Mouse (Mus musculus) heart, postnatal 25 days (tissue): ENCODE measurements around the gene D10Wsu102e. TPM values are rescaled to one million over a fixed set of nuclear protein-coding genes. Genes with fewer than 3 reads are reported as not detected.
A peak's percentile ranks its signal among the peaks of the same experiment; 100 is the strongest.
"Not testable (repeated sequence)": the region's sequence is repeated elsewhere in the genome, so short reads cannot be mapped to it uniquely, and the experiment has no call there.

Source experiments
- DNase-seq: peaks from one replicate; pipeline ENCODE4 v3.0.0; 2022; ENCODE audit warnings: low spot score
- intact Hi-C: fragments of 180-260 bp; cut with DNase I; formaldehyde crosslinking; loops from one replicate; pipeline ENCODE4 v1.15.1; 2025
- total RNA-seq, 2 experiments: library from RNA; stranded (reverse); gene quantifications; 2 replicates each; pipeline ENCODE4 v1.2.3; 2021

The D10Wsu102e gene
- total RNA-seq, 2 experiments from 2014 or later, result 0.42 to 0.62 TPM

DNA sequence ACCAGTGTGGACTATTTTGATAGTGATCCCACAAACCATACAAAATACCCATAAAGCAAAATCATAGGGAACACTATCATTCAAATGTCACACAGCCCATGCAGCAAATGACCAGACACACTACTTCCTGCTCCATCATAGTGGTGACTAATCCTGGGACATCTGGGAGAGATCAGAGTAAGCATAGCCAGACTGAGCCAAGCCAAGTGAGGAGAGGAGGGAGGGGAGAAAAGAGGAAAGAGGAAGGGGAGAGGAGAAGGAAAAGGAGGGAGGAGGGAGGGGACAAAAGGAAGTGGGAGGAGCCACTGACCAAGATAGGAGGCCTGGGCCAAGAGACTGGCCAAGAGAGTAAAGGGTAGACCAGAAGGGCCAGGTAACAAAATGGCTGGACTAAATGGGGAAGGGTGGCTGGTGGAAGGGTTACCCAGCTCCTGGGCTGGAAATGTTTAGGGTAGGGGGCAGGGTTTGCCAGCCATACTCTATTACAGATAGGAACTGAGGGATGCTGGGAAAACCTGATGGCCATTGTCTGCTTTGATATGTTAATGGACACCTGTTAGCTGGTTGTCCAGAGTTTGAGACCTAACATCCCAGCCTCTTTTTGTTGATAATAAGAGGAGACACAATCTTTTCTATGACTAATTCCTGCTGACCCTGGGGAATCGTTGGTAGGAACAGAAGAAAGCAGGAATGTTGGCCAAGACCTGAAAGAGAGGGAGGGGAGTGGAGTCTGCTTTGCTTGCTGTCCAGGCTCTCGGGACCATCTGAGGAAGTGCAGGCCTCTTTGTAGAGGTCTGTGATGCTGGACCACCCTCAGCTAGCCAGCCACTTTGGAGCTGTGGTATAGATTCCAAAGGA lies 16.0 kb upstream of the D10Wsu102e start:
- intact Hi-C loops, result no loop called here
- DNase-seq, result no peak

DNA sequence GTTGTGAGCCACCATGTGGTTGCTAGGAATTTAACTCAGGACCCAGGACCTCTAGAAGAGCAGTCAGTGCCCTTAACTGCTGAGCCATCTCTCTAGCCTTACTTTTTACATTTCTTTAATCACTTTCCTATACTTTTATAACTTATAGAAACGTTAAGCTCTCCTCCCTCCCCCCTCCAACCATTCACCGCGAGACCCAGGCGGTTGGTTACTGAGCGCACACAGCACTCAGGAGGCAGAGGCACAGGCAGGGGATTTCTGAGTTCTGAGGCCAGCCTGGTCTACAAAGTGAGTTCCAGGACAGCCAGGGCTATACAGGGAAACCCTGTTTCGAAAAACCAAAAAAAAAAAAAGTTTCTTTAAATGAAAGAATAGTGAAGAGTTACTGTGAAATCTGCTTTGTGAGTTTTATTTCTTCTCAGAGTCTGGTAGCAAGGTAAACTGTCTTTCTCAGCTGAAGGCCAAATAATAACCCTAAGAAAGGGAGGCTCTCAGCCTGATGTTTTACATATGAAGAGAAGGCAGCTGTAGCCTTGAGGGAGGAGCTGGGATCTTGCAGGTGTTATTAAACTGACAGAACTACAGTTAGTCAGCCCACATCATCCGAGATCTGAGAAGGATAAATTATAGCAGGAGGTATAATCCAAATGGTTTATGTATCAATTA lies 14.2 kb upstream of the D10Wsu102e start:
- intact Hi-C loops, result no loop called here
- no peak for DNase-seq

DNA sequence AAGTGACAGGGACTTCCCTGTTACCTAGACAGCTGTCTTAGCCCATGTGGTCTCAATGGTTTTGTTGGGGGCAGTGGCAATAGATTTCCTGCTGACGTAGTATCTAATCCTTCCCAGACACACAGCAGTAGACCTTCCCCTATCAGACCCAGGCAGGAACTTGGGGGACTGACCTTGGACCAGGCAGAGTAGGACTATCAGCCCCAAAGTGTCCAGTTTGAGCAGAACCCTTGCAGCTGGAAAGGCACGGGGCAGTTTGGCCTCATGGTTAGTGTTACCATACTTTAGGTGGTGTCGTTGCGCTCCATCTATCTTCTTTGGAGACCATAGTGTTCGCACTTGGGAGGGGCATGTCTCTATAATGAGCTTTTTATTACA lies 13.7 kb upstream of the D10Wsu102e start:
- DNase-seq, result no peak
- intact Hi-C loops, result no loop called here

DNA sequence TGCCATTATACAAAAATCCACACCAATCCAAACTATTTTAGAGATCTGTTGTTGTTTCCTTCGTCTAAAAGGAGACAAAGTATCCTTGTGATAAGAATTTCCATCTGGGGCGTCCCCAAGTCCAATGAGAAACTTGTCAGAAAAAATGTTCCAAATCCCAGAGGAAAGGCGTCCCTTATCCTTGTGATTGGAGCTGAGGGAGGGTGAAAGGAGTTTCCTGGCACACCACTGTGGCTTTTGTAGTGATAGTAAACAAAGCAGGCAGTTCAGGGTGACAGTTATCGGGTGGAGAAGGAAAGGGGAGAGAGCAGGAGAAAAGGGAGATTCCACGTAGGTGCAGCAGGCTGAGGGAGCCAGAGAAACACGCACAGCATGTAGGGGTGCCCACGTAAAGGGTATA lies 12.5 kb upstream of the D10Wsu102e start:
- peak; percentile 17 for DNase-seq
- intact Hi-C loops, result no loop called here

DNA sequence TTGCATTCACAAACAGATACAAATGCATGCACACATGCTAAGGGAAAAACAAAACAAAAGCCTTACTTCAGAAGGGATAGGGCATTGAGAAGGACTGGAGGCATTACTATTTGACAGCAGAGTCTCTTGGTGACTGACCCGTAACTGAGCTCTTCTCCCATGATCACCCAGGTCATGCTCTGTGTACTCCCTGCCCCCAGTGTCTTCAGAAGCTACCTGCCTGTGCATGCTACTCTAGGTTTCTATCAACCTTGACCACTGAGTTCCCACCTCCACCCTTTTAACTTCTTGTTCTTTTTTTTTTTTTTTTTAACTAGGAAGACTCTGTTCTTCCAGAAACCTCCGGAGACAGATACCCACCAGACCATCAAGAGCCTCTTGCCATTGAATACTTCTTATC lies 9.3 kb upstream of the D10Wsu102e start:
- intact Hi-C loops, result loop anchor here (10.0 kb wide), 1 partner anchor 366 kb away; the partner anchor contains the start of gene Chst11
- no peak for DNase-seq

DNA sequence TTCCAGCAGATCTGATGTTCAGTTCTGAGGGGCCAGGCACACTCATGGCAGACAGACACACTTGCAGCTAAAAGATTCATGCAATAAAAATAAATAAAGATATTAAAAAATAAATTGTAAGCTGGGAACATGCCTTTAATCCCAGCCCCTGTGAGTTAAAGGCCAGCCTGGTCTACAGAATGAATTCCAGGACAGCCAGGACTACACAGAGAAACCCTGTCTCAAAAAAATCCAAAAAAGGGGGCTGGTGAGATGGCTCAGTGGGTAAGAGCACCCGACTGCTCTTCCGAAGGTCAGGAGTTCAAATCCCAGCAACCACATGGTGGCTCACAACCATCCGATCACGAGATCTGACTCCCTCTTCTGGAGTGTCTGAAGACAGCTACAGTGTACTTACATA lies 8.2 kb upstream of the D10Wsu102e start:
- intact Hi-C loops, result loop anchor here (10.0 kb wide), 1 partner anchor 367 kb away; the partner anchor contains the start of gene Chst11
- not testable (repeated sequence) for DNase-seq

DNA sequence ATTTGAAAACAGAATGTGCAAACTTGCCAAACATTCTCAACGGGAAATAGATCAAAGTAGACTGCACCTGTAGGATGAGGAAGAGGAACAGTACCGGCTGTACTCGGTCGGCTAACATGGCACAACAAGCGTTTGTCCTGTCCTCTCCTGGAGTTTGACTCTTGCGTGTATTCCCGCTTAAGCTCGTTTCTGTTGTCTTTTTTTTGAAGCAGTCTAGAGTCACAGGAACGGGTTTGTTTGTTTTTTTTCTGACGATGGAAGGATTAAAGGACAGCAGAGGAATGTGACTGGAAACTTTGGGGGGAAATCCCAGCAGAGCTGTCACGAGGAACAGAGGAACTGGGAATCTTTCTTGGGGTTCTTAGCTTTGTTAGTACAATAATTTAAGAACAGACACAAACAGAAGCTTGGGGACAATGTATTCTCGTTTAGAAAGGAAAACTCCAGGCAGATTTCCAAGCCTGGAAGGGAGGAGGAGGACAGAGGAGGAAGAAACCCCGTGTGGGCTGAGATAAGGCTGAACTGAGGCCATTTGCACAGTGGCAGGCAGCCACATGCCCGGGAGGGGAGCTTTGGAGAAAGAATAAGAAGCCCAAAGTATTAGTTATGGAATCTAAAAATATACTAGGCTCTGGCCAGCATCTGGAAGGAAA lies 6.2 kb upstream of the D10Wsu102e start:
- intact Hi-C loops, result loop anchor here (10.0 kb wide), 1 partner anchor 369 kb away; the partner anchor contains the start of gene Chst11
- peak; percentile 54 for DNase-seq

DNA sequence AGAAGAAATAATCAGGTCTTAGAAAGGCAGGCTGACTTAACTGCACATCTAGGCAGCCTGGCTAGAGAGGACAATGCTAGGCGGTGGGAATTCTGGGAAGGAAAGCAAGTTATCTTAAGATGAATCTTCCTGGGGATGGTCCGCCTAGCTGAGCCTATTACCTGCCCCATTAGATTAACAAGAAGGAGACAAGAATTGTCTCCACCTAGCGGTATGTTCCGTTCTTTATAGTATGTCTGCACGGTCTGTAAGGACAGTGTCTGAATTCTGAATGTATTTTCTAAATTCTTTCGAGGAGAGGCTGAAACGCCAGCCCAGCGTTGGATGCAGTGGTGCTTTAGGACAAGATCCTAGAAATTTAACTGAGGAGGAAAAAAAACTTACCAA lies 5.7 kb upstream of the D10Wsu102e start:
- DNase-seq, result no peak
- intact Hi-C loops, result loop anchor here (10.0 kb wide), 1 partner anchor 370 kb away; the partner anchor contains the start of gene Chst11

DNA sequence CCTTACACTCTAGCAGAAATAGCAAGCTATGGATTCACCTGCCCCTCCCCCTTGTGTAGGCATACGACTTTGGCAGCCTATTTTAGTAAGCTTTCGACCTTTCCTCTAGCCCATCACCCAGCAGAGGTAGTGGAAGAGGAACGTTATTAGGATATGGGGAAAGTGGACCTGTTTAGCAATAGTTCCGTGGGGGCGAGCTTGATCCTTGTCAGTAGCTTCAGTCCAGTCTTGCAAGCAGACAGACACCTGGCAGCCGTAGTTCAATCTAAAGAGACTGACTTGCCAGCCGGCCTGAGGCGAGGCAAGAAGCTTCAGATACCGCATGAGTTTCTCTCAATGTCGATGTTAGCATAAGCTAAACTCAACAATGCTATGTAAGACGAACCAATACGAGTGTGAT lies 3.6 kb upstream of the D10Wsu102e start:
- intact Hi-C loops, result loop anchor here (5.0 to 10.0 kb wide), 2 partner anchors 372 to 449 kb away; partner anchors contain the start of gene Chst11

DNA sequence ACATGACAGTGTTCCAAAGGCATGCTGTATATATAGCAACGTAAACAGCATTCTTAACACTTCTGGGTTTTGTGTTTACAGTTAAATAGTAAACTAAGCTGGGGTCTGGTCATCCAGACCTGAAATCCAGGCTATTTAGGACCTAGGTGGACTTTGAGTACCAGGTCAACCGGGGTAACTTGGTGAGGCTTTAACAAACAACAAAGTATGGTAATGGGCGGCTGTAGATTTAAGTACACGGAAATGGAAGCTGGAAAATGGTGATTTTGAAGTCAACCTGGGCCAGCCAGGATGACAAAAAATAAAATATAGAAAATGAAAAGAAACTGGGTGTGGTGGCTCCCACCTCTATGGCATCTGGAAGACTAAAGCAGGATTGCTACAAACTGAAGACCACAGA lies 570 bp upstream of the D10Wsu102e start:
- DNase-seq, result no peak
- intact Hi-C loops, result loop anchor here (5.0 to 10.0 kb wide), 2 partner anchors 375 to 452 kb away; partner anchors contain the start of gene Chst11

More for the DNA sequence above, 3.6 kb upstream of the D10Wsu102e start:
- DNase-seq, result no peak

DNA sequence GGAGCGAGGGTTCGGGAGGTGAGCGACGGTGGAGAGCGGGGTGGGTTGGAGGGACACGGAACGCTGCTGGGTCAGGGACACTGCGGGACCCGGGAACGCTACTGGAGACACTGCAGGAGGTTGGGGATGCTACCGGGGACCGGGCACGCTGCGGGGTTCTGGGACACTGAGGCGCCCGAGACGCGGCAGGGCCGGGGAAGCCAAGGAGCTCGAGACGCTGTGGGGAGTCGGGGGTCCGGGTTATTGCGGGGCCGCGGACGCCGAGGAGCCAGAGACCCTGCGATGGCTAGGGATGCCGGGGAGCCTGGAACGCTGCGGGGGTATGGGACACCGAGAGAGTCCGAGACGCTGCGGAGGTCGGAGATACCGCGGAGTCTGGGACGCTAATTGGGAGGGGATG lies 335 bp downstream of the D10Wsu102e start:
- intact Hi-C loops, result loop anchor here (5.0 to 10.0 kb wide), 2 partner anchors 144 to 187 kb away; no protein-coding TSS in a partner anchor
- no peak for DNase-seq

DNA sequence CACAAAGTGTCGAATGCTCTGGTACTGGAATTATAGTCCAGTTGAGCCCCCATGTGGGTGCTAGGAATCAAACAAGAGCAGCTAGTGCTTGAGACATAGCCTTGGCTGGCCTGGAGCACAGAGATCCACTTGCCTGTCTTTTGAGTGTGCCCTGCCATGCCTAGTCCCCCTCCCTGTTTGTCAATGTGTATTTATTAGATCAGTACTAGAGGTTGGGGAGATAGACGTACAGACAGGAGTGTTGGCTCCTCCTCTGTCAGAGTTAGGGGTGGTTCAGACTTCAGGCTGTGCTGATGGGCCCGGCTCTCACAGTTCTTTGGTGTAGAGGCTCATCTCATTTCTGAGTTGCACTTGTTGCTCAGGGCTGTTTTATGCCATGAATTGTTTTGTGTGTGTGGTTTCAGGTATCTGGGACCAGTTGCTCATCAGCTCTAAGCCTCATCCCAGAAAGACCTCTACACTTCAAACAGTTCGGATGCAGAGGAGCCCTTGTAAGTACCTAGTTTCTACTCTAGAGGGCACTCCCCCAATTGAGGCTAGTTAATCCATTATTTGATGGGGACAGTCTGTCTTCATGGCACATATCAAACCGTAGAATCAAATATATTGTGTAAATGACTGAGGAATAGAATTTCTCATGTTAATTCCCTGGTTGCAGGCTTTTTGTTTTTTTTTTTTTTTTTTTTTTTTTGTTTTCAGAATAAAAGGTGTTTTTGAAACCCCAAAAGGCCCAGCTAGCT lies 1.8 kb downstream of the D10Wsu102e start:
- DNase-seq, result no peak
- intact Hi-C loops, result loop anchor here (5.0 to 10.0 kb wide), 2 partner anchors 143 to 185 kb away; no protein-coding TSS in a partner anchor

DNA sequence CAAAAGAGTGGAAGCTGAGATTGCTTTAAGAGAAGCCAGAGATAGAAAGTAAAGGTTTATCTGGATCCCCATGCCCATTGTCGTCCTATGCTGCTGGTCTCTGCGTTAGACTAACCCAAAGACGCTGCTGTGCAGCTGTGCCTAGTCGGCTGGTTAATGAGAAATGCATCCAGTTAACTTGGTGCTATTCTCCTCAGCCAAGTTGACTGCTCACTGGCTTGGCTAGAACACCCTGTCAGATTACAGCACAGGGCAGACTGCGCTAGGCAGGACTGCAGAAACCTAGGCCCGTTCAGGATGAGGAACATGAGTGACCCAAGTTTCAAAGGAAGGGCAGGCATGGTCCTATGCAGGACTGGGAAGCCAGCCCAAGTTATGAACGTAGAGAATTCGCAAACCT lies 3.4 kb downstream of the D10Wsu102e start:
- intact Hi-C loops, result loop anchor here (5.0 to 10.0 kb wide), 2 partner anchors 141 to 184 kb away; no protein-coding TSS in a partner anchor
- DNase-seq, result no peak

DNA sequence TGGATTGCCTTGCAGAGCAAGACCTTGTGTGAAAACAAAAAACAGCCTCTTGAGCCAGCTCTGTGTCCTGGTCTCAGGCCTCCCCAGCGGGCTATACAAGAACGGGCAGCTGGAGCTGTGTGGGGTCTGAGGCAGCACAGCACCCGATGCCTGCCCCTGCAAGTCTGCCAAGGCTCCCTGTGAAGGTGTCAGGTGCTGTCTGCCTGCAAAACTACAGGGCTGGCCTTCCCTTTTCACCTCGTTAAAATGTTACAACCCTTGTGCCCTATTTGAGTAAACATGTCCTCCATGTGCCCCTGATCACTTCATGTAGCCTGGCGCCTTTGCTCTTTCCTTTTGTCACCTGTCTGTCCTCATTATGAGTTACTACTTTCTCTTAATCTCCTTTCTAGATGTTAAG lies 8.9 kb downstream of the D10Wsu102e start:
- no peak for DNase-seq
- intact Hi-C loops, result loop anchor here (10.0 kb wide), 1 partner anchor 136 kb away; no protein-coding TSS in a partner anchor

DNA sequence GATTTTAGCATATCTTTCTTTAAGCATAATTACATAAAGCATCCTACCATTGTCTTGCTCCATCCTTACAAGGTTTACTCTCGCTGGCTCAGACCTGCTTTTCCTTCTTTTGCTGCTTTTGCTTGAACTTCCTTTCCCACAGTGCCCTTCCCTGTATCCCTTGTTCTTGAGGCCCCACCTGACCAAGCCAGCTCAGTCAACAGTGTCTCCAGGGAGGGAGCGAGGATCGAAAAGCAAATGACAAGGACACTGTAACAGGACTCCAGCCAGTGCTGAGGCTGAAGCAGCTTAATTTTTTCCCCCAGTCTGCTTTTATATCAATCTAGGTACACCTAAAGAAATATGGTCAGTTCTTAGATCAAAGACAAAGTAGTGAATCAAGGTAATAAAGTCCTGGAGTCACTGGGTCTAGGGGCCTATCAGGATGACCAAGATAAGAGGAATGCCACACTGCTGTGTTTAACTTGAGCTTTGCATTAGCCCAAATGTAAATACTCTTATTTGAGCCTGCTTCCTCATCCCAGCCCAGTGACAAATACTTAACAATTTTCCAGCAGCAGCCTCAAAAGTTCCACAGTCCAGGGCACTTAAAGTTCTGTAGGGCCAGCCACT lies 14.1 kb downstream of the D10Wsu102e start:
- intact Hi-C loops, result no loop called here
- DNase-seq, result no peak

DNA sequence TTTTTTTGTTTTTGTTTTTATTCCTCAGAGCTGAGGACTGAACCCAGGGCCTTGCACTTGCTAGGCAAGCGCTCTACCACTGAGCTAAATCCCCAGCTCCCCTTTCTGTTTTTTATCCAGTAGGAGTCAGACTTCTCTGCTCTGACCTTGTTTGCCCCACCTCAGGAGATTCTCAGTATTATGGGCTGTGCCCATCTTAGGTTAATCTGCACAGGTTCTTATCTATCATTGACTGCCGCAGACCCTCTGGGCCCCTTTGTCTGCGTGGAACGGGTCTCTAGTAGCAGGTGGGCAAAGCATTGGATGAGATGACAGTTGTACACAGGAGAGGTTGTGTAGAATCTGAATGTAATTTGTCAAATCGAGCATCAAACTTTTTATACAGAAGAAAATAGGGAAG lies 15.4 kb downstream of the D10Wsu102e start:
- DNase-seq, intact Hi-C loops: not testable (repeated sequence)

DNA sequence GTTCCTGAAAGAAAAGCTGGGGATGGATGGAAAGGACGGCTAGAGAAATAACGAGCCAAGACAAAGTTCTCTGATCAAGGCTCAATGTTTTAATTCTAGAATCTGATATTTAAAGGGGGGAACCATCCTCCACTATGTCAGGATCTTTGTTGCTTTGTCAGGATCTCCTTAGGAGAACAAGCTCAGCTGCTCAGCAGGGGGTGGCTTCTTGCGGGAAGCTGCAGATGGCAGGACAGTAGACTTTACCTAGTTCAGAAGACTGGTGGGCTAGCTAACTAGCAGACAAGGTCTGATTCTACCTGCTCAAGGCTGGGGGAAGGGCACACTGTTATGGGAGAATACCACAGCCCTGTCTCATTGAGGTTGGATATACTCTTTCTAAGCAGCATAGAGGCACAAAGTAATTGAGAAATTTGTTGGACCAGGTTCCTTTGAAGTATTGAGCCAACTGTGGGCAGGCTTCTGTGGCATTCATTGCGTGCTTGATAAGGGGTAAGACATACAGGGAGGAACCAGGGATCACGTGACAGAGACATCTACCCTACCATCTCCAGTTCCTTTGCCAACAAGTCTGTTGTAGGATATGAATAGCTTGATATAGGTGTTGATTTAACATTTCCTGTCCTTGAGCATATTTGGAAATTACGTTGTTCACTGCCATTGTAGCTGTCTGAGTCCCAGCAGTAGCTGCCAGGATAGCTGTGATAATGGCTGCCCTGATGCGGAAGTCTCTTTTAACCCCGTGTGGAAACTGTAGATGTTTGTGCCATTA lies 17.1 kb downstream of the D10Wsu102e start:
- no peak for DNase-seq
- intact Hi-C loops, result no loop called here

DNA sequence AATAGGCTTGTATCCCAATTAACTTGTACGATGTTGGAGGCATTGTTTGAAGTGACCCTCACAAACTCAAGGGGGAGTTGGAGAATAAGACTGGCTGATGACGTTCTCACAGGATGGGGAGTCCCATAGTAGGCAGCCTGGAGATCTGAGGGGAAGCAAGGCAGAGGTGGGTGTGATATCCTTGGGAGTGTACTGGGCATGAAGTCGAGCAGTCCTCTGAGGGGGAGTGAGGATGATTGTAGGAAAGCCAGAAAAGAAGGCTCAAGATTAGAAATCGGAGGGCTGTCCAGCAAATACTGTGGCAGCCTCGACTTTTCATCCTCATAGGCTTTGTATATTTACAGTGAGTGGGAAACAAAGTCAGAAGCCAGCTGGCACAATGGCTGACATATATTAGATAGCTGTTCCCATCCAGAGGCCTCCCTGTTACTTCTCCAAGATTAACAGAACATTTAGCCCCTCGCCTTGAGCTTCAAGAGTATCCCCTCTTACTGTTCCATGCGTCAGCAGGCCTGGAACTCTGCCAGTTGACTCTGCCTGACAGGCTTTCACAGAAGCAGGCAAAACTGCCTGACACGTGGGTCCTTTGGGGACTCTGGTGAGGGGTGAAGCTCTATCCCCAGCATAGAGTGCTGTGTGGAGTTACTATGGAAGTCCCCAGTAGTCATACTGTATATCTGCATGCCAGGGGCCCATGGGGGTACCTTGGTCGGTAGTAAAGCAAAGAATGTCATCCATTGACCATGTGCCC lies 18.2 kb downstream of the D10Wsu102e start:
- intact Hi-C loops, result no loop called here
- DNase-seq, result no peak
